Mouse (Mus musculus) liver, embryonic 14.5 days (tissue): ENCODE results near the gene Mid1.

Source experiments
- CTCF ChIP-seq: IDR thresholded peaks from 2 replicates; pipeline ENCODE4 v1.5.1; 2016; ENCODE audit warnings: antibody characterized with exemption, low read depth, control low read depth
- EP300 ChIP-seq: IDR thresholded peaks from 2 replicates; pipeline ENCODE4 v1.6.1; 2016; ENCODE audit warnings: antibody characterized with exemption, low read depth

DNA sequence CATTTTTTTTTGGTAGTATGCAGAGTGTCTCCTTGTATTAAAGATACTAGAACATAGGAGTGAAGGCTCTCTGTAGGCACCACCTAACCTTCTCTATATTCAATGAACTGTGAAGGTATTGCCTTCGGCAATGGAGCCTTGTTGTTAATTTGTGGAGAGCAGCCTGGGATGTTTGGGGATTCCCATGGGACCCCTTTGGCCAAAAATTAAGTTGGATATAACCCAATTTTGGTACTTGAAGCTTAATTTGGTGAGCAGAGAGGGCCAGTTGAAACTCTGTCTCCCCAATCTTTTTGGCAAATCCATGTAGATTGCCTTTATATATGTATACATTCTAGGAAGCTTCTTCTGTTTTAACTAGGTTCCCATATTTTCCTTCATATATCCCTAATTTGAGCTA, 284.3 kb downstream of the Mid1 start:
- TF ChIP-seq CTCF (no peak), EP300 (no peak)
